10 mouse cellular contexts compared by ENCODE assay signal in the genomic region with DNA sequence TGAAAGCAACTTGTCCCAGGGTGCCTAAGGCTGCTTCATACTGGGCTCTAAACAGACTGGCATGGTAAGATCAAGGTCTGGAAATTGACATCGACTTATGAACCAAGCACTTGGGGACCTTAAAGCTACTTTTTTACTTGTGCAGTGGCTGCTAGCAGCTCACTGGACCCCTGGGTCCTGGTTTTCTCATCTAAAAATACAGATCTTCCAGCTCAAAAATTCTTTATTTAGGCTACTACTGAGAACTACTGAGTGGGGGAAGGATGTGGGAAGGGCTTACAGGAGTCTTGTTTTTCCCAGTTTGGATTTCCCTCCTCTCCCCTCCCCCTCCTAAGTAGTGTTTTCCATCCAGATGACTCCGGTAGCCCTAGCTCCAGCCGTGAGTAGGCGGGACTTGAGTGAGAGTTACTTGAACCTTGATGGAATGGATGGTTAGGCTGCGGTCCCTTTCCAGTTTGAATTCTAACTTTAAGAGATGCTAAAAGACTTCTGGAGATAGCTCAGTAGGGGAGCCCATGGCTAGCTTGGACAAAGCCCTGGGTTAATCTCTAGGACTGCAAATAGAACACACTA. TPM values are rescaled to one million over a fixed set of nuclear protein-coding genes. Genes with fewer than 3 reads are reported as not detected.
DNase-seq lines count a peak whose midpoint lies in the region; ATAC-seq and TF ChIP-seq lines count a peak whose summit lies in the region.
"Had no signal": no experiment of that assay in that cellular context is flagged by ENCODE, and none has a peak within 500 bp of the region (broad histone marks: within the 10 kb centered on the region; RNA-seq: fewer than 3 reads in every experiment).

No protein-coding gene starts in this region.

- intact Hi-C loops in heart, postnatal 25 days (cut with DNase I): no loop called here

- no peak for ATAC-seq in midbrain, embryonic 12.5 days (ENCODE audit: low FRiP score, low read depth)
- no peak for ATAC-seq in midbrain, embryonic 16.5 days
- ATAC-seq in kidney, embryonic 14.5 days (ENCODE audit: low FRiP score, low TSS enrichment): peak; percentile 51; the same call in 1 of the 2 replicates
- no peak for ATAC-seq in stomach, postnatal 0 days (ENCODE audit: low FRiP score, low TSS enrichment)
- ATAC-seq in liver, embryonic 11.5 days (replicated peaks; ENCODE audit: low FRiP score): no peak

- no peak overlapping the region for H3K9ac ChIP-seq in midbrain, embryonic 12.5 days (replicated peaks)
- no peak overlapping the region for H3K9ac ChIP-seq in midbrain, embryonic 16.5 days (ENCODE audit: low read depth, low read length)
- H3K9ac ChIP-seq in kidney, embryonic 14.5 days (ENCODE audit: low read depth, low read length): no peak overlapping the region
- H3K9ac ChIP-seq in stomach, postnatal 0 days (ENCODE audit: low read length): no peak overlapping the region
- no peak overlapping the region for H3K9ac ChIP-seq in liver, embryonic 11.5 days (ENCODE audit: low read depth, low read length)

- H3K27ac ChIP-seq in midbrain, embryonic 12.5 days (replicated peaks): no peak overlapping the region
- H3K27ac ChIP-seq in midbrain, embryonic 16.5 days (ENCODE audit: low read length): no peak overlapping the region
- H3K27ac ChIP-seq in kidney, embryonic 14.5 days (ENCODE audit: low read depth, low read length): peak overlapping the region; percentile 18; the same call in 1 of the 2 replicates
- peak overlapping the region; percentile 41; the same call in 1 of the 2 replicates for H3K27ac ChIP-seq in stomach, postnatal 0 days (replicated peaks)
- H3K27ac ChIP-seq in liver, embryonic 11.5 days (ENCODE audit: low read depth, low read length): no peak overlapping the region

- H3K9me3 ChIP-seq in midbrain, embryonic 12.5 days: no peaks in the 10 kb centered on the region
- H3K9me3 ChIP-seq in midbrain, embryonic 16.5 days (replicated peaks; ENCODE audit: control insufficient read depth, low read length, poor library complexity, severe bottlenecking): no peaks in the 10 kb centered on the region
- no peaks in the 10 kb centered on the region for H3K9me3 ChIP-seq in kidney, embryonic 14.5 days (ENCODE audit: control insufficient read depth, low read length)
- H3K9me3 ChIP-seq in stomach, postnatal 0 days (ENCODE audit: control insufficient read depth, low read length): no peaks in the 10 kb centered on the region
- no peaks in the 10 kb centered on the region for H3K9me3 ChIP-seq in liver, embryonic 11.5 days (ENCODE audit: control insufficient read depth, low read length)

- peaks cover 12% of the 10 kb centered on the region for H3K4me1 ChIP-seq in midbrain, embryonic 12.5 days
- H3K4me1 ChIP-seq in midbrain, embryonic 16.5 days (ENCODE audit: control insufficient read depth, insufficient read depth, low read length): no peaks in the 10 kb centered on the region; the same call in 1 of the 2 replicates
- peaks cover 23% of the 10 kb centered on the region for H3K4me1 ChIP-seq in kidney, embryonic 14.5 days (ENCODE audit: control insufficient read depth, insufficient read depth, low read length)
- H3K4me1 ChIP-seq in stomach, postnatal 0 days (replicated peaks; ENCODE audit: control insufficient read depth, insufficient read depth): peaks cover 2% of the 10 kb centered on the region; the same call in 1 of the 2 replicates
- H3K4me1 ChIP-seq in liver, embryonic 11.5 days (replicated peaks; ENCODE audit: control insufficient read depth, insufficient read depth, low read length): peaks cover 4% of the 10 kb centered on the region; the same call in 1 of the 2 replicates

- no peak for TF ChIP-seq EP300 in stomach, postnatal 0 days (optimal IDR thresholded peaks at IDR 0.05)

- peaks cover 20% of the 10 kb centered on the region for H3K27me3 ChIP-seq in midbrain, embryonic 12.5 days
- H3K27me3 ChIP-seq in midbrain, embryonic 16.5 days (ENCODE audit: control insufficient read depth, insufficient read depth, low read depth, low read length): no peaks in the 10 kb centered on the region
- no peaks in the 10 kb centered on the region for H3K27me3 ChIP-seq in kidney, embryonic 14.5 days (ENCODE audit: control insufficient read depth, insufficient read depth, low read length)
- 0 out of 2 replicates have a peak, but pooled peaks cover 2% of the 10 kb centered on the region for H3K27me3 ChIP-seq in stomach, postnatal 0 days (ENCODE audit: control insufficient read depth, insufficient read depth, low read length)
- H3K27me3 ChIP-seq in liver, embryonic 11.5 days (replicated peaks; ENCODE audit: control insufficient read depth, insufficient read depth, low read length): no peaks in the 10 kb centered on the region

- 4% methylated on average over 5 of the region's 5 CpGs for WGBS in midbrain, embryonic 12.5 days
- WGBS in midbrain, embryonic 16.5 days: 8% methylated on average over 5 of the region's 5 CpGs
- 6% methylated on average over 5 of the region's 5 CpGs for WGBS in kidney, embryonic 14.5 days
- 18% methylated on average over 5 of the region's 5 CpGs for WGBS in stomach, postnatal 0 days
- WGBS in liver, embryonic 11.5 days: 25% methylated on average over 5 of the region's 5 CpGs

- DNase-seq in heart, adult 18-20 months: peak; percentile 38 to 46
- DNase-seq in heart, postnatal 25 days (ENCODE audit: low spot score): no peak
- DNase-seq in stomach, postnatal 0 days (ENCODE audit: low spot score): no peak
- no peak for DNase-seq in T-cell, adult 2 months (ENCODE audit: low spot score)
- no peak for DNase-seq in liver, embryonic 11.5 days (ENCODE audit: low spot score)
- DNase-seq: adrenal gland, adult 2 months; left cerebral cortex, postnatal 4 days had no signal

- no peak overlapping the region for H3K4me3 ChIP-seq in midbrain, embryonic 12.5 days
- no peak overlapping the region for H3K4me3 ChIP-seq in midbrain, embryonic 16.5 days (ENCODE audit: low read depth, low read length)
- H3K4me3 ChIP-seq in kidney, embryonic 14.5 days (ENCODE audit: low read length): no peak overlapping the region
- no peak overlapping the region for H3K4me3 ChIP-seq in stomach, postnatal 0 days (ENCODE audit: low read depth, low read length)
- H3K4me3 ChIP-seq in liver, embryonic 11.5 days (ENCODE audit: low read depth, low read length): no peak overlapping the region

- no peak for TF ChIP-seq CTCF in stomach, postnatal 0 days (IDR thresholded peaks at IDR 0.05; ENCODE audit: low read depth)

- peak overlapping the region; percentile 17; the same call in 1 of the 2 replicates for H3K4me2 ChIP-seq in midbrain, embryonic 12.5 days (replicated peaks)
- no peak overlapping the region for H3K4me2 ChIP-seq in midbrain, embryonic 16.5 days (ENCODE audit: low read length)
- peak overlapping the region; percentile 19; the same call in 1 of the 2 replicates for H3K4me2 ChIP-seq in kidney, embryonic 14.5 days (replicated peaks; ENCODE audit: low read depth, low read length)
- H3K4me2 ChIP-seq in stomach, postnatal 0 days (replicated peaks; ENCODE audit: low read depth): no peak overlapping the region
- H3K4me2 ChIP-seq in liver, embryonic 11.5 days: no peak overlapping the region

- H3K36me3 ChIP-seq in midbrain, embryonic 12.5 days: no peaks in the 10 kb centered on the region
- no peaks in the 10 kb centered on the region for H3K36me3 ChIP-seq in midbrain, embryonic 16.5 days (ENCODE audit: control insufficient read depth, insufficient read depth, low read length)
- no peaks in the 10 kb centered on the region for H3K36me3 ChIP-seq in kidney, embryonic 14.5 days (ENCODE audit: control insufficient read depth, insufficient read depth, low read length)
- no peaks in the 10 kb centered on the region for H3K36me3 ChIP-seq in stomach, postnatal 0 days (ENCODE audit: control insufficient read depth, insufficient read depth, low read length)
- no peaks in the 10 kb centered on the region for H3K36me3 ChIP-seq in liver, embryonic 11.5 days (ENCODE audit: control insufficient read depth, insufficient read depth, low read length)

RNA-seq across cellular contexts. Expression of gene Rbpms2, which starts 11.5 kb away (rescaled TPM):
- total RNA-seq in heart, adult 18-20 months (2021): 10 to 100 TPM; 29.7 to 30.8 TPM
- 10 to 100 TPM; 37.1 to 39.3 TPM for total RNA-seq in heart, postnatal 25 days (2021)
- 11.5 and 12.8 TPM in 2 replicates for polyA plus RNA-seq in midbrain, embryonic 12.5 days (2016; fragmentation: Nextera tagmentation; extraction: Ambion mirVana)
- 2.9 TPM in 2 replicates for polyA plus RNA-seq in midbrain, embryonic 16.5 days (2015; fragmentation: Nextera tagmentation; extraction: Ambion mirVana)
- polyA plus RNA-seq in kidney, embryonic 14.5 days (2014; fragmentation: Nextera tagmentation; extraction: Ambion mirVana): 22.4 and 29.1 TPM in 2 replicates
- polyA plus RNA-seq in stomach, postnatal 0 days (2015; fragmentation: Nextera tagmentation; extraction: Ambion mirVana): 18.1 and 19.9 TPM in 2 replicates
- 34.8 and 36.5 TPM in 2 replicates for polyA plus RNA-seq in liver, embryonic 11.5 days (2014; fragmentation: Nextera tagmentation; extraction: Ambion mirVana)

RNA-seq across cellular contexts. Expression of gene Oaz2, which starts 26.9 kb away (rescaled TPM):
- total RNA-seq in heart, adult 18-20 months (2021): 100 to 1,000 TPM; 201 to 238 TPM
- 100 to 1,000 TPM; 249 to 259 TPM for total RNA-seq in heart, postnatal 25 days (2021)
- 262 and 269 TPM in 2 replicates for polyA plus RNA-seq in midbrain, embryonic 12.5 days (2016; fragmentation: Nextera tagmentation; extraction: Ambion mirVana)
- polyA plus RNA-seq in midbrain, embryonic 16.5 days (2015; fragmentation: Nextera tagmentation; extraction: Ambion mirVana): 384 and 407 TPM in 2 replicates
- polyA plus RNA-seq in kidney, embryonic 14.5 days (2014; fragmentation: Nextera tagmentation; extraction: Ambion mirVana): 194 and 204 TPM in 2 replicates
- polyA plus RNA-seq in stomach, postnatal 0 days (2015; fragmentation: Nextera tagmentation; extraction: Ambion mirVana): 138 and 144 TPM in 2 replicates
- polyA plus RNA-seq in liver, embryonic 11.5 days (2014; fragmentation: Nextera tagmentation; extraction: Ambion mirVana): 119 and 123 TPM in 2 replicates

RNA-seq across cellular contexts. Expression of gene Pif1, which starts 54.0 kb away (rescaled TPM):
- not detected for total RNA-seq in heart, adult 18-20 months (2021)
- total RNA-seq in heart, postnatal 25 days (2021): not detected
- polyA plus RNA-seq in midbrain, embryonic 12.5 days (2016; fragmentation: Nextera tagmentation; extraction: Ambion mirVana): 22.3 and 24.0 TPM in 2 replicates
- polyA plus RNA-seq in midbrain, embryonic 16.5 days (2015; fragmentation: Nextera tagmentation; extraction: Ambion mirVana): 2.0 and 2.1 TPM in 2 replicates
- polyA plus RNA-seq in kidney, embryonic 14.5 days (2014; fragmentation: Nextera tagmentation; extraction: Ambion mirVana): 9.7 and 12.5 TPM in 2 replicates
- 2.1 and 2.4 TPM in 2 replicates for polyA plus RNA-seq in stomach, postnatal 0 days (2015; fragmentation: Nextera tagmentation; extraction: Ambion mirVana)
- 16.4 and 18.0 TPM in 2 replicates for polyA plus RNA-seq in liver, embryonic 11.5 days (2014; fragmentation: Nextera tagmentation; extraction: Ambion mirVana)

Comparison
In these comparisons a context has a peak if more than half of its experiments do, and no peak if none do; other contexts are left out.
1. DNase-seq: peak in heart, adult 18-20 months (2 of 2); none in heart, postnatal 25 days (single experiment), stomach, postnatal 0 days (single experiment), T-cell, adult 2 months (single experiment) and liver, embryonic 11.5 days (single experiment).
2. H3K4me2 ChIP-seq: peak in midbrain, embryonic 12.5 days (single experiment) and kidney, embryonic 14.5 days (single experiment); none in midbrain, embryonic 16.5 days (single experiment), stomach, postnatal 0 days (single experiment) and liver, embryonic 11.5 days (single experiment).
3. H3K27ac ChIP-seq: peak in kidney, embryonic 14.5 days (single experiment) and stomach, postnatal 0 days (single experiment); none in midbrain, embryonic 12.5 days (single experiment), midbrain, embryonic 16.5 days (single experiment) and liver, embryonic 11.5 days (single experiment).